Mouse (Mus musculus) bone marrow, adult 2 months (tissue): ENCODE measurements at regions not wholly inside any gene's neighbourhood (a gene's known extent, or its start where the extent isn't known, plus 50 kb on each side); places are given as distances from the start of the nearest gene placed in this dataset.

Experiments
- CTCF ChIP-seq: fragments of 200-500 bp; IDR thresholded peaks from 2 replicates; pipeline ENCODE4 v1.5.1; 2011; ENCODE audit warnings: low read length, control low read depth; ENCODE audit not compliant: control insufficient read depth, insufficient read depth
- POLR2A ChIP-seq: fragments of 200-500 bp; IDR thresholded peaks from 2 replicates; pipeline ENCODE4 v1.6.1; 2011; ENCODE audit warnings: low read depth, mild to moderate bottlenecking, control low read depth, low read length, borderline replicate concordance; ENCODE audit not compliant: control insufficient read depth

DNA sequence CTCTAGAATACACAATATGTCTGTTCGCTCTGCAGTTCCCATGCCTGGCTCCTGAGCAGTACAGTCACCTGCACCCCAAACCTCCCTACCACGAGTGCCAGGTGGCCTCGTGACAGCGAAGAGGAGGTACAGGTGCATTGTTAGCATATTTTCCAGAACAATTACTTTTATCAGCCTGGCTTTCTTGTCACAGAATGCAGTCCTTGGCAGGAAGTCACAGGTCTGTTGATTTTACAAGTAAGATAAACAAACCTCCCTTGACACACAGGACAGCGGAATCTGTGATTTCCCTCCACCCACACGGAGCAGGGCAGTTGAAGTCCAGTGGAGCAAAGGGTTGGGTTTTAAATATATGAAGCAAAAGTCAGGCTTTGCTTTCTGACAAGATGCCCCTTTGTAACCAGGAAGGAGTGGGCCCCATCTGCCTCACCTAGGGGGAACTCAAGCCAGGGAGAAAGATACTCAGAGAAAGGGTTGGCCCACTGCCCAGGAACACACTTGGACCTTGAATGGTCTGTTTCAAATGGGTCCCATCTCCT is 246.8 kb upstream of the Foxq1 start:
- TF ChIP-seq POLR2A = no peak
- no peak for TF ChIP-seq CTCF
